Mouse (Mus musculus) intestine, embryonic 14.5 days (tissue): Measurements from ENCODE around the gene Gabpb2. TPM values are rescaled to one million over a fixed set of nuclear protein-coding genes. Genes with fewer than 3 reads are reported as not detected.
"Not testable (repeated sequence)": the region's sequence is repeated elsewhere in the genome, so short reads cannot be mapped to it uniquely, and the experiment has no call there.

Experiments used
- ATAC-seq: fragments of 200-750 bp; cut with Nextera tagmentation; replicated peaks from 2 replicates; pipeline ENCODE4 v1.8.0; 2017; ENCODE audit warnings: low read depth, moderate number of reproducible peaks, moderate TSS enrichment, moderate library complexity; ENCODE audit not compliant: low FRiP score, low TSS enrichment
- DNase-seq: peaks from one replicate; pipeline ENCODE4 v3.0.0-alpha.2; 2018; ENCODE audit warnings: low spot score
- H3K27ac ChIP-seq: fragments of 300-500 bp; sonication (generic); 2 replicates; pipeline ENCODE4 v1.5.1; 2014; ENCODE audit warnings: low read depth, mild to moderate bottlenecking, control low read depth
- H3K27me3 ChIP-seq: fragments of 300-500 bp; sonication (generic); replicated peaks from 2 replicates; pipeline ENCODE4 v1.6.1; 2014; ENCODE audit warnings: low read length, control low read depth; ENCODE audit not compliant: control insufficient read depth, insufficient read depth
- H3K36me3 ChIP-seq: fragments of 300-500 bp; sonication (generic); 2 replicates; pipeline ENCODE4 v1.6.1; 2014; ENCODE audit warnings: low read length, control low read depth; ENCODE audit not compliant: control insufficient read depth, insufficient read depth
- H3K4me1 ChIP-seq: fragments of 300-500 bp; sonication (generic); replicated peaks from 2 replicates; pipeline ENCODE4 v1.6.1; 2014; ENCODE audit warnings: low read length, control low read depth, mixed read lengths; ENCODE audit not compliant: control insufficient read depth, insufficient read depth
- H3K4me2 ChIP-seq: fragments of 300-500 bp; sonication (generic); 2 replicates; pipeline ENCODE4 v1.6.1; 2014; ENCODE audit warnings: low read length
- H3K4me3 ChIP-seq: fragments of 300-500 bp; sonication (generic); 2 replicates; pipeline ENCODE4 v1.5.1; 2014; ENCODE audit warnings: low read depth, low read length, control low read depth, mixed read lengths
- H3K9ac ChIP-seq: fragments of 300-500 bp; sonication (generic); 2 replicates; pipeline ENCODE4 v1.6.1; 2014; ENCODE audit warnings: mild to moderate bottlenecking, low read length
- H3K9me3 ChIP-seq: fragments of 300-500 bp; sonication (generic); 2 replicates; pipeline ENCODE4 v1.6.1; 2016; ENCODE audit warnings: low read length, control low read depth; ENCODE audit not compliant: control insufficient read depth
- WGBS: fragments of 180-500 bp; shearing (Covaris S2); extraction: QIAGEN DNeasy Blood & Tissue Kit; methylation state at CpG from one replicate; pipeline ENCODE4 v1.1.7; 2014; 5-methylcytosine and 5-hydroxymethylcytosine counted together
- polyA plus RNA-seq: library from polyadenylated mRNA; unstranded; fragments of >200 nt; fragmentation: Nextera tagmentation; extraction: Ambion mirVana; gene quantifications from 2 replicates; pipeline ENCODE4 v1.2.1, GENCODE M21; 2014

Gene Gabpb2
- polyA plus RNA-seq, 1 experiment from 2014 or later, result 10.9 TPM

- WGBS, result 96% methylated on average over 7 of the region's 10 CpGs
- peaks cover 20% of the 10 kb centered on the region for H3K36me3 ChIP-seq
- not testable (repeated sequence) for H3K4me1 ChIP-seq, H3K27ac ChIP-seq, H3K9me3 ChIP-seq, H3K4me3 ChIP-seq, H3K9ac ChIP-seq, H3K27me3 ChIP-seq, DNase-seq, H3K4me2 ChIP-seq, ATAC-seq
Observed at GRCm38 (mm10) chr3:95212889-95213608, 4.7 kb downstream of the Gabpb2 start.

- Histone ChIP-seq H3K9ac (no peak overlapping the region), H3K27me3 (no peaks in the 10 kb centered on the region)
Observed at GRCm38 (mm10) chr3:95210585-95210984, 7.1 kb downstream of the Gabpb2 start.

GRCm38 (mm10) chr3:95208286-95208685 lies 9.4 kb downstream of the Gabpb2 start:
- Histone ChIP-seq H3K27me3 (no peaks in the 10 kb centered on the region), H3K9me3 (no peaks in the 10 kb centered on the region), H3K4me2 (no peak overlapping the region), H3K36me3 (peaks cover 45% of the 10 kb centered on the region), H3K9ac (no peak overlapping the region), H3K27ac (no peak overlapping the region), H3K4me1 (no peaks in the 10 kb centered on the region), H3K4me3 (no peak overlapping the region)
- WGBS, result 96% methylated on average over 4 of the region's 4 CpGs
- ATAC-seq, result no peak
- DNase-seq, result no peak

More at GRCm38 (mm10) chr3:95210585-95210984, 7.1 kb downstream of the Gabpb2 start:
- no peak for DNase-seq
- Histone ChIP-seq H3K4me2 (no peak overlapping the region), H3K4me1 (no peaks in the 10 kb centered on the region), H3K4me3 (no peak overlapping the region), H3K27ac (no peak overlapping the region), H3K36me3 (peaks cover 32% of the 10 kb centered on the region), H3K9me3 (no peaks in the 10 kb centered on the region)
- 90% methylated on average over 2 of the region's 2 CpGs for WGBS
- no peak for ATAC-seq

GRCm38 (mm10) chr3:95203880-95204279 lies 13.8 kb downstream of the Gabpb2 start:
- H3K9me3 ChIP-seq, result no peaks in the 10 kb centered on the region
- peaks cover 88% of the 10 kb centered on the region for H3K36me3 ChIP-seq
- H3K4me2 ChIP-seq, result no peak overlapping the region
- H3K4me1 ChIP-seq, result no peaks in the 10 kb centered on the region
- no peak overlapping the region for H3K27ac ChIP-seq
- WGBS, result 90% methylated on average over 6 of the region's 6 CpGs
- DNase-seq, result no peak
- H3K9ac ChIP-seq, result no peak overlapping the region
- no peaks in the 10 kb centered on the region for H3K27me3 ChIP-seq
- no peak overlapping the region for H3K4me3 ChIP-seq
- ATAC-seq, result no peak

GRCm38 (mm10) chr3:95200562-95200961 lies 17.2 kb downstream of the Gabpb2 start:
- no peak for ATAC-seq
- no peak overlapping the region for H3K27ac ChIP-seq

GRCm38 (mm10) chr3:95200132-95200531 lies 17.6 kb downstream of the Gabpb2 start:
- ATAC-seq (no peak), DNase-seq (no peak)
- H3K9me3 ChIP-seq, result no peaks in the 10 kb centered on the region
- WGBS, result 86% methylated on average over 7 of the region's 7 CpGs
- no peaks in the 10 kb centered on the region for H3K27me3 ChIP-seq
- H3K36me3 ChIP-seq, result peaks cover 93% of the 10 kb centered on the region
- no peak overlapping the region for H3K9ac ChIP-seq
- no peaks in the 10 kb centered on the region for H3K4me1 ChIP-seq
- no peak overlapping the region for H3K4me2 ChIP-seq
- H3K27ac ChIP-seq, result no peak overlapping the region
- no peak overlapping the region for H3K4me3 ChIP-seq

More at GRCm38 (mm10) chr3:95200562-95200961, 17.2 kb downstream of the Gabpb2 start:
- H3K9ac ChIP-seq, result no peak overlapping the region
- no peaks in the 10 kb centered on the region for H3K4me1 ChIP-seq
- WGBS, result 91% methylated on average over 2 of the region's 2 CpGs
- H3K4me2 ChIP-seq, result no peak overlapping the region
- no peaks in the 10 kb centered on the region for H3K27me3 ChIP-seq
- H3K9me3 ChIP-seq, result no peaks in the 10 kb centered on the region
- DNase-seq, result no peak
- H3K36me3 ChIP-seq, result peaks cover 93% of the 10 kb centered on the region
- H3K4me3 ChIP-seq, result no peak overlapping the region

- no peak for DNase-seq
- Histone ChIP-seq H3K27me3 (no peaks in the 10 kb centered on the region), H3K9me3 (no peaks in the 10 kb centered on the region), H3K9ac (no peak overlapping the region), H3K4me3 (no peak overlapping the region), H3K4me1 (no peaks in the 10 kb centered on the region), H3K36me3 (peaks cover 94% of the 10 kb centered on the region), H3K4me2 (no peak overlapping the region), H3K27ac (no peak overlapping the region)
- no peak for ATAC-seq
- WGBS, result 82% methylated on average over 1 of the region's 1 CpGs
Observed at GRCm38 (mm10) chr3:95199101-95199500, 18.6 kb downstream of the Gabpb2 start.

GRCm38 (mm10) chr3:95195772-95196171 lies 21.9 kb downstream of the Gabpb2 start:
- Histone ChIP-seq H3K4me2 (no peak overlapping the region), H3K9me3 (no peaks in the 10 kb centered on the region), H3K9ac (no peak overlapping the region), H3K27me3 (no peaks in the 10 kb centered on the region), H3K4me1 (no peaks in the 10 kb centered on the region), H3K27ac (no peak overlapping the region), H3K36me3 (peaks cover 73% of the 10 kb centered on the region), H3K4me3 (no peak overlapping the region)
- ATAC-seq (no peak), DNase-seq (no peak)
- WGBS, result 89% methylated on average over 2 of the region's 2 CpGs

- peaks cover 73% of the 10 kb centered on the region for H3K36me3 ChIP-seq
- DNase-seq (no peak), ATAC-seq (no peak)
- WGBS, result 80% methylated on average over 6 of the region's 6 CpGs
- H3K4me2 ChIP-seq, result no peak overlapping the region
- H3K27ac ChIP-seq, result no peak overlapping the region
- H3K9me3 ChIP-seq, result no peaks in the 10 kb centered on the region
- no peaks in the 10 kb centered on the region for H3K27me3 ChIP-seq
- H3K9ac ChIP-seq, result no peak overlapping the region
- no peaks in the 10 kb centered on the region for H3K4me1 ChIP-seq
- no peak overlapping the region for H3K4me3 ChIP-seq
Observed at GRCm38 (mm10) chr3:95194721-95195135, 23.0 kb downstream of the Gabpb2 start.
